Mouse (Mus musculus): ENCODE data around the gene Lcn6. TPM values are rescaled to one million over a fixed set of nuclear protein-coding genes. Genes with fewer than 3 reads are reported as not detected.

Gene Lcn6
- total RNA-seq (2023), result not detected

DNA sequence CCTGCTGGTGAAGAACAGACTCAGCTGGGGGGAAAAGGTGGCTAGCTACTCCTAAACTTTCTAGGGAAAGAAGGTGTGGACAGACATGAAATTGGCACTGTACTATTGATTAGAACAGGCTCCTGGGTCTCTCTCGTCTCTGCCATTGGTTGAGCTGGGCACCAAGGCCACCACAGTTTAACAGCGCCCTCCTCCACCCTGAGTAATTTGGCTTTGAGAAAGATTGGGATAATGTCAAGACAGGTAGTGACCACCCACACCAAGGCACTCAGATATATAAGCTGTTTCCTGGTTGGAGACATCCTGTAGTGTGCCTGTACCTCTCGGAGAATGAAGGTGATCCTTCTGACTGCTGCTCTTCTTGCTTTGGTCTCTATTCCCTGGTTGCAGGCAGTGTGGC is at the start of gene Lcn6:
Gene Lcn6, plus strand, starts transcription at position 301 of the 400 bp plus-strand sequence.

DNA sequence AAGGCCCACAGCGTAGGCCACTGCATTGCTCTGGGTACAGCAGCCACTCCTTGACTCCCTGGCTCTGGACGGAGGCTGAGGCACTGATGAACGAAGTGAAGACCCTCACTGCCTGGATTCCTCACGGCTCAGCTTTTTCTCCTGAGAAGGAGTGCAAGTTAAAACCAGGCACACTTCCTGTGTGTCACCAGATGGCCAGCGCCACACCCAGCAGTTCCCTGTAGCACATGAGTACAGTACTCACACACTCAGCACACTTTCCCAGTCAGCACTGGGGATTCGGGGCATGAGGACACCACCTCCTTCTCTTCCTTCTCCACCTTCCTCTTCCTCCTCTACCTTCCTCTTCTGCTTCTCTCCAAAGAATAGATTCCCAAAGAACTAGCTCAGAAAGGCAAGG is 48.8 kb upstream of the Lcn6 start, which contains the start of gene Fcna:
Gene Fcna, minus strand, starts transcription at position 220 of the 400 bp plus-strand sequence.

DNA sequence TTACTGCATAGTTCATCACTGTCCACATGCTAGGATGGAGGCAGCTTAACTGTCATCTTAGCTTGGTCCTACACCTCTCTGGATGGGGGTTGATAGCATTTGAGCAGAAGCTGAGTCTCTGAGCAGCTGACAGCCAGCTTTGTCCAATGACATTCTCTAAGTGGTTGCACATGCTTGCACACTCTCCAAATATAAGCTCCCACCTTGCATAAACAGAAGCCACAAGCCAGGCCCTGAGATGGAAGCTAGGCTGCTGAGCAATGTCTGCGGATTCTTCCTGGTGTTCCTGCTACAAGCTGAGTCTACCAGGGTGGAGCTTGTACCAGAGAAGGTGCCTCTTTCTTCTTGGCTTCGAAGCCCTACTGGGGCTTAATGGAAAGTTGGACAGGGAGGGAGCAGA is 23.7 kb upstream of the Lcn6 start, which contains the start of gene Lcn8:
Gene Lcn8, plus strand, starts transcription at position 219 of the 400 bp plus-strand sequence.

DNA sequence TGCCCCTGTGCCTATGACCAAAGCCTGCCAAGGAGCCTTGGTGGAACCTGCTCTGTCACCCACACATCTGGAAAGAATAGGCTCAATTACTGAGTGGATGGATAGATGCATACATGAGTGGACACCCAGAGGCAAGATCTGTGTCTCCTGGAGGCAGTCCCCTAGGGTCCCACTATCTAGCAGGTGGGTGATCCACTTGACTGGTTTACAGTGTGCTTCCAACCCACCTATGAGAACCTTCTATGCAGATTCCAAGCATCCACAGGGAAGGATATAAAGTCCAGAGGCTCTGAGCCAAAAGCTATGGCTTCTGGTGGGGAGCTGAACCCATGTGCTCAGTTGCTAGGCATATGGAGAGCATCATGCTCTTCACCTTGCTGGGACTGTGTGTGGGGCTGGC is 18.9 kb upstream of the Lcn6 start, which contains the start of gene Lcn5:
Gene Lcn5, plus strand, starts transcription at position 301 of the 400 bp plus-strand sequence.

DNA sequence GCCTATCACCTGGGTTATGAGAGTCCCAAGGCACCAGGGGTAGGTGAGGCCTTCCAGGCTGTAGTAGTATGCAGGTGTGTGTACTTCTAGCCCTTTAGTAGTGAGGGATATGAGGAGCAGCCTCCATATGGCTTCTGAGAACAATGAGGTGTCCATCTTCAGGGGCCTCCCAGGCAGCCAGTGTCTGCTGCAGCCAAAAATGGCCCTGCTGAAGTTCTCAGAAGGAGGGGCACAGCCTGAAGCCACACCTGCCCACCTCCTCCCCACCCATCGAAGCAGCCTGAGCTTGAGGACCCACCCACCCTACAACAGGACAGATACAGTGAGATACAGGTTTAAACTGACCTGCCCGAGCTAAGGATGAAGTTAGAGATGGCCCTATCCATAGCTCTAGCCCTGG is 5.8 kb downstream of the Lcn6 start, which contains the start of gene Lcn10:
Gene Lcn10, plus strand, starts transcription at position 301 of the 400 bp plus-strand sequence.

DNA sequence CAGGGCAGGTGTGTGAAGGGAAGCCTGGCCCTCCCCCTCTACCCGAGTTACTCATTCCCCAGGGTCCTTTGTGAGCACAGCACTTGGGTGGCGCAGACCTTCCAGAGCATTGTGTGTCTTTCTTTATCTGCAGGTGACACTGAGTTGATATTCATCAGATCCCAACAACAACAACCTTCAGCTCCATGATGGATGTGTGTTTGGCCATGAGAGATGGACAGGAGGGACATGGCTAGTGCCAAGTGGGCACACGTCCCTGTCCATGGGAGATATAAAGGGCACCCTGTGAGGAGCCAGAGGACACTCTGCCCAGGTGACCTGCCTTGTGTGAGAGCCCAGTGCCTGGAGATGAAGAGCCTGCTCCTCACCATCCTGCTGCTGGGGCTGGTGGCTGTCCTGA is 23.2 kb downstream of the Lcn6 start, which contains the start of gene Obp2a:
Gene Obp2a, plus strand, starts transcription at position 301 of the 400 bp plus-strand sequence.

DNA sequence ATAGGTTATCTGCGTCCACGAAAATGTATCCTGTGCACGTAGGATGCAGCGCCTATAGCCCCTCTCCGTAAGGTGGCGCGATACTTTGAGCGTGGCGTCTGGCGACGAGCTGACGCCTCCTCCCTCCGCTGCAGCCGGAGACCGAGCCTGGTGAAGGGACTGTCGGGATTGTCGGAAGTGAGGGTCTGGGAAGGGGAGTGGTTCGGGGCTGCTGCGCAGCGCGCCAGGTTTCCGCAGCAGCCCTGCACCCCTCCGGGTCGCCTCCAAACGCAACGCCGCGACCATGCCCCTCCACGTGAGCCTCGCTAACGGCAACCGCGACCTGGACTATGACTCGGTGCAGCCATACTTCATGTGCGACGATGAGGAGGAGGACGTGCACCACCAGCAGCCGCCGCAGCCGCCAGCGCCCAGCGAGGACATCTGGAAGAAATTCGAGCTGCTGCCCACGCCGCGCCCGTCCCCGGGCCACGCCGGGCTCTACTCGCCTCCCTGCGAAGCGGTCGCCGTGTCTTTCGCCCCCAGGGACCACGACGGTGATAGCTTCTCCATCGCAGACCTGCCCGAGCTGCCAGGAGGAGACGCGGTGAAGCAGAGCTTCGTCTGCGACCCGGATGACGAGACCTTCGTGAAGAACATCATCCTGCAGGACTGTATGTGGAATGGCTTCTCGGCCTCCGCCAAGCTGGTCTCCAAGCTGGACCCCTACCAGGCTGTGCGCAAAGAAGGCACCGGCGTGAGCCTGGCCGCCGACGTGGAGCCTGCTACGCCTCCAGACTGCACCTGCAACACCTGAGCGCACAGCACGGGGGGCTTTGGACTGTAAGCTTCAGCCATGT is 30.3 kb downstream of the Lcn6 start, which contains the start of gene Bmyc:
Gene Bmyc, plus strand, starts transcription at position 97 of the 839 bp plus-strand sequence.

Other genes starting within 250 kb of the Lcn6 start
- 10 to 100 TPM; 35.3 to 36.1 TPM for gene Abca2, start 248.1 kb upstream of the Lcn6 start, total RNA-seq (2023)
- gene Clic3, start 219.9 kb upstream of the Lcn6 start, total RNA-seq (2023), result not detected
- gene Paxx, start 215.7 kb upstream of the Lcn6 start, total RNA-seq (2023), result 10 to 100 TPM; 24.0 to 34.2 TPM
- gene Ptgds, start 206.7 kb upstream of the Lcn6 start, total RNA-seq (2023), result not detected
- gene Lcn12, start 182.9 kb upstream of the Lcn6 start, total RNA-seq (2023), result not detected
- gene Fbxw5, start 176.0 kb upstream of the Lcn6 start, total RNA-seq (2023), result 10 to 100 TPM; 53.7 to 55.4 TPM
- 1 to 10 TPM in 1 of 2 experiments, not detected in 1; 1.0 TPM for gene C8g, start 175.1 kb upstream of the Lcn6 start, total RNA-seq (2023)
- gene Traf2, start 129.8 kb upstream of the Lcn6 start, total RNA-seq (2023), result 10 to 100 TPM; 26.9 to 27.7 TPM
- 100 to 1,000 TPM; 117 to 141 TPM for gene Edf1, start 118.9 kb upstream of the Lcn6 start, total RNA-seq (2023)
- gene Mamdc4, start 101.9 kb upstream of the Lcn6 start, total RNA-seq (2023), result 1 to 10 TPM; 1.4 to 1.7 TPM
- 1 to 10 TPM; 6.0 to 7.4 TPM for gene Phpt1, start 101.6 kb upstream of the Lcn6 start, total RNA-seq (2023)
- 1 to 10 TPM; 2.2 to 3.5 TPM for gene Ajm1, start 95.0 kb upstream of the Lcn6 start, total RNA-seq (2023)
- gene Rabl6, start 68.3 kb upstream of the Lcn6 start, total RNA-seq (2023), result 10 to 100 TPM; 72.6 to 82.4 TPM
- not detected for gene Ccdc183, start 59.1 kb upstream of the Lcn6 start, total RNA-seq (2023)
- gene Tmem141, start 54.8 kb upstream of the Lcn6 start, total RNA-seq (2023), result 10 to 100 TPM; 21.2 to 22.8 TPM
- 100 to 1,000 TPM; 205 to 232 TPM for gene Fcna, start 48.8 kb upstream of the Lcn6 start, total RNA-seq (2023)
- not detected for gene Lcn8, start 23.7 kb upstream of the Lcn6 start, total RNA-seq (2023)
- not detected for gene Lcn5, start 18.8 kb upstream of the Lcn6 start, total RNA-seq (2023)
- gene Lcn10, start 5.9 kb downstream of the Lcn6 start, total RNA-seq (2023), result not detected
- not detected for gene Obp2a, start 23.3 kb downstream of the Lcn6 start, total RNA-seq (2023)
- 10 to 100 TPM; 15.9 to 20.1 TPM for gene Bmyc, start 30.0 kb downstream of the Lcn6 start, total RNA-seq (2023)
- not detected for gene Obp2b, start 60.2 kb downstream of the Lcn6 start, total RNA-seq (2023)
- gene Lcn3, start 88.8 kb downstream of the Lcn6 start, total RNA-seq (2023), result not detected
- not detected for gene Lcn11, start 100.2 kb downstream of the Lcn6 start, total RNA-seq (2023)
- gene Gm13539, start 105.5 kb downstream of the Lcn6 start, total RNA-seq (2023), result not detected
- gene Glt6d1, start 139.1 kb downstream of the Lcn6 start, total RNA-seq (2023), result not detected
- gene Lcn9, start 146.4 kb downstream of the Lcn6 start, total RNA-seq (2023), result not detected
- gene Sohlh1, start 170.5 kb downstream of the Lcn6 start, total RNA-seq (2023), result not detected
- not detected for gene Kcnt1, start 186.9 kb downstream of the Lcn6 start, total RNA-seq (2023)